Mouse (Mus musculus): Measurements from ENCODE around the gene Il5ra. TPM values are rescaled to one million over a fixed set of nuclear protein-coding genes. Genes with fewer than 3 reads are reported as not detected.

Gene Il5ra
- total and polyA plus RNA-seq, 2 experiments from 2014 or later = 0.04 TPM; not detected in 1

GRCm38 (mm10) chr6:106675581-106675980, 73.3 kb downstream of the Il5ra start:
- H3K4me3 ChIP-seq (ENCODE audit: low read depth, low read length) = no peak overlapping the region
- no peaks in the 10 kb centered on the region for H3K9me3 ChIP-seq (ENCODE audit: low read length)
- TF ChIP-seq CTCF (IDR thresholded peaks at IDR 0.05) = no peak
- H3K4me2 ChIP-seq (ENCODE audit: low read depth, low read length, poor library complexity, severe bottlenecking) = no peak overlapping the region
- H3K27me3 ChIP-seq (ENCODE audit: insufficient read depth, low read length) = no peaks in the 10 kb centered on the region
- H3K27ac ChIP-seq (ENCODE audit: low read depth, low read length) = no peak overlapping the region
- DNase-seq (ENCODE audit: low spot score) = no peak
- no peaks in the 10 kb centered on the region for H3K36me3 ChIP-seq (ENCODE audit: insufficient read depth, low read length)
- H3K4me1 ChIP-seq (ENCODE audit: insufficient read depth, low read length) = no peaks in the 10 kb centered on the region
- WGBS = 88% methylated on average over 8 of the region's 8 CpGs
- no peak overlapping the region for H3K9ac ChIP-seq (replicated peaks; ENCODE audit: low read length, poor library complexity, severe bottlenecking)
- no peak for ATAC-seq (ENCODE audit: low FRiP score)

- ATAC-seq (ENCODE audit: low FRiP score) (no peak), DNase-seq (ENCODE audit: low spot score) (peak; percentile 21)
- peak; percentile 64 for TF ChIP-seq CTCF (IDR thresholded peaks at IDR 0.05)
- Histone ChIP-seq H3K4me1 (ENCODE audit: insufficient read depth, low read length) (no peaks in the 10 kb centered on the region), H3K9me3 (ENCODE audit: low read length) (no peaks in the 10 kb centered on the region), H3K9ac (replicated peaks; ENCODE audit: low read length, poor library complexity, severe bottlenecking) (no peak overlapping the region), H3K27ac (ENCODE audit: low read depth, low read length) (no peak overlapping the region), H3K36me3 (ENCODE audit: insufficient read depth, low read length) (no peaks in the 10 kb centered on the region), H3K4me2 (ENCODE audit: low read depth, low read length, poor library complexity, severe bottlenecking) (no peak overlapping the region), H3K27me3 (ENCODE audit: insufficient read depth, low read length) (no peaks in the 10 kb centered on the region), H3K4me3 (ENCODE audit: low read depth, low read length) (no peak overlapping the region)
- whole genome bisulfite sequencing = 34% methylated on average over 6 of the region's 6 CpGs
Measured at GRCm38 (mm10) chr6:106663780-106664651, 84.8 kb downstream of the Il5ra start.

Other genes with a start within 250 kb of the Il5ra start
- 20.8 and 34.5 TPM in 2 replicates for gene Trnt1, start 20.1 kb upstream of the Il5ra start, total RNA-seq (2014; rRNA removed)
- 51.5 and 54.8 TPM in 2 replicates for gene Trnt1, start 20.1 kb upstream of the Il5ra start, polyA plus RNA-seq (2015; fragmentation: Nextera tagmentation; extraction: Ambion mirVana)
- 48.0 and 53.1 TPM in 2 replicates for gene Crbn, start 51.0 kb upstream of the Il5ra start, total RNA-seq (2014; rRNA removed)
- 51.2 and 53.8 TPM in 2 replicates for gene Crbn, start 51.0 kb upstream of the Il5ra start, polyA plus RNA-seq (2015; fragmentation: Nextera tagmentation; extraction: Ambion mirVana)